Mouse (Mus musculus) E14TG2a.4 (cell line): ENCODE results near the gene Greb1.

Experiments used
- CTCF ChIP-seq: conservative IDR thresholded peaks from 2 replicates; pipeline ENCODE4 v1.5.1; 2014; ENCODE audit warnings: low read length
- POU5F1 ChIP-seq: IDR thresholded peaks from 2 replicates; pipeline ENCODE4 v1.6.1; 2014; ENCODE audit warnings: low read length, borderline replicate concordance

- TF ChIP-seq CTCF (no peak), POU5F1 (no peak)
These were observed 69.5 kb downstream of the Greb1 start for GRCm38 (mm10) chr12:16731121-16731741.
